Comparison of ENCODE assay signal across 18 mouse cellular contexts in genomic region chr8:125716211-125716610, GRCm38 (mm10). TPM values are rescaled to one million over a fixed set of nuclear protein-coding genes. Genes with fewer than 3 reads are reported as not detected.
A peak's percentile ranks its signal among the peaks of the same experiment; 100 is the strongest.
DNase-seq lines count a peak whose midpoint lies in the region; ATAC-seq lines count a peak whose summit lies in the region.
"Had no signal": no experiment of that assay in that cellular context is flagged by ENCODE, and none has a peak within 500 bp of the region (broad histone marks: within the 10 kb centered on the region; RNA-seq: fewer than 3 reads in every experiment).

No protein-coding gene starts in this region.

- DNase-seq in heart, embryonic 10.5 days (ENCODE audit: low spot score), result no peak
- DNase-seq in heart, postnatal 10 days, result no peak
- peak; percentile 48 for DNase-seq in Muller cell, postnatal 12 days (ENCODE audit: inconsistent ontology term)
- DNase-seq in layer of hippocampus, postnatal 14 days (ENCODE audit: low spot score in 2 of 2), result no peak
- no peak for DNase-seq in thymus, postnatal 0 days (ENCODE audit: low spot score)
- DNase-seq: cerebellum, adult 9-10 months; gastrocnemius, postnatal 10 days; heart, adult 18-20 months; heart, postnatal 4 days; lung, postnatal 4 days had no signal

- peak; percentile 77; the same call in 1 of the 2 replicates for ATAC-seq in hindbrain, embryonic 15.5 days (ENCODE audit: low FRiP score, low read depth)
- ATAC-seq in midbrain, embryonic 15.5 days (replicated peaks), result no peak
- ATAC-seq: forebrain, embryonic 16.5 days; intestine, embryonic 16.5 days had no signal

- no peaks in the 10 kb centered on the region for H3K36me3 ChIP-seq in heart, embryonic 10.5 days
- no peaks in the 10 kb centered on the region for H3K36me3 ChIP-seq in hindbrain, embryonic 15.5 days
- H3K36me3 ChIP-seq in midbrain, embryonic 15.5 days (replicated peaks), result no peaks in the 10 kb centered on the region
- H3K36me3 ChIP-seq: embryonic facial prominence, embryonic 12.5 days; lung, embryonic 15.5 days had no signal

- H3K27ac ChIP-seq in heart, embryonic 10.5 days, result peak overlapping the region; percentile 44; the same call in 1 of the 2 replicates
- 0 out of 2 replicates have a peak overlapping the region, but pooled peaks have one; percentile 9 for H3K27ac ChIP-seq in hindbrain, embryonic 15.5 days (replicated peaks)
- 0 out of 2 replicates have a peak overlapping the region, but pooled peaks have one; percentile 28 for H3K27ac ChIP-seq in midbrain, embryonic 15.5 days
- H3K27ac ChIP-seq: embryonic facial prominence, embryonic 12.5 days; liver, embryonic 14.5 days; lung, embryonic 15.5 days had no signal

- no peaks in the 10 kb centered on the region for H3K9me3 ChIP-seq in heart, embryonic 10.5 days
- H3K9me3 ChIP-seq in hindbrain, embryonic 15.5 days, result no peaks in the 10 kb centered on the region
- H3K9me3 ChIP-seq in midbrain, embryonic 15.5 days, result no peaks in the 10 kb centered on the region
- H3K9me3 ChIP-seq: embryonic facial prominence, embryonic 12.5 days; lung, embryonic 15.5 days had no signal

- H3K4me2 ChIP-seq in hindbrain, embryonic 15.5 days, result no peak overlapping the region
- no peak overlapping the region for H3K4me2 ChIP-seq in midbrain, embryonic 15.5 days
- H3K4me2 ChIP-seq: embryonic facial prominence, embryonic 12.5 days; lung, embryonic 15.5 days had no signal

- no peaks in the 10 kb centered on the region for H3K27me3 ChIP-seq in heart, embryonic 10.5 days (ENCODE audit: insufficient read depth, poor library complexity, severe bottlenecking)
- H3K27me3 ChIP-seq in hindbrain, embryonic 15.5 days, result no peaks in the 10 kb centered on the region
- H3K27me3 ChIP-seq in midbrain, embryonic 15.5 days (replicated peaks), result no peaks in the 10 kb centered on the region
- H3K27me3 ChIP-seq: embryonic facial prominence, embryonic 12.5 days; lung, embryonic 15.5 days had no signal

- intact Hi-C loops in heart, postnatal 10 days (cut with DNase I), result no loop called here

- H3K4me3 ChIP-seq in heart, embryonic 10.5 days, result no peak overlapping the region
- H3K4me3 ChIP-seq in hindbrain, embryonic 15.5 days, result no peak overlapping the region
- H3K4me3 ChIP-seq in midbrain, embryonic 15.5 days, result no peak overlapping the region
- H3K4me3 ChIP-seq: embryonic facial prominence, embryonic 12.5 days; erythroblast, embryonic 14.5 days; lung, embryonic 15.5 days had no signal

- peaks cover 30% of the 10 kb centered on the region for H3K4me1 ChIP-seq in heart, embryonic 10.5 days
- H3K4me1 ChIP-seq in hindbrain, embryonic 15.5 days (replicated peaks), result peaks cover 12% of the 10 kb centered on the region
- peaks cover 10% of the 10 kb centered on the region for H3K4me1 ChIP-seq in midbrain, embryonic 15.5 days
- H3K4me1 ChIP-seq: lung, embryonic 15.5 days had no signal

- 42% methylated on average over 4 of the region's 4 CpGs for WGBS in heart, embryonic 10.5 days
- WGBS in hindbrain, embryonic 15.5 days, result 38% methylated on average over 4 of the region's 4 CpGs
- 27% methylated on average over 4 of the region's 4 CpGs for WGBS in midbrain, embryonic 15.5 days

- H3K9ac ChIP-seq in hindbrain, embryonic 15.5 days, result no peak overlapping the region
- H3K9ac ChIP-seq in midbrain, embryonic 15.5 days, result no peak overlapping the region
- H3K9ac ChIP-seq: embryonic facial prominence, embryonic 12.5 days; liver, embryonic 14.5 days; lung, embryonic 15.5 days had no signal

RNA-seq across cellular contexts. Expression of gene Ntpcr, which starts 13.6 kb away (rescaled TPM):
- 25.7 and 26.1 TPM in 2 replicates for polyA plus RNA-seq in heart, embryonic 10.5 days (2016; fragmentation: Nextera tagmentation; extraction: Ambion mirVana)
- total RNA-seq in heart, postnatal 10 days (2021), result 10 to 100 TPM; 16.6 to 19.5 TPM
- polyA plus RNA-seq in hindbrain, embryonic 15.5 days (2015; fragmentation: Nextera tagmentation; extraction: Ambion mirVana), result 32.6 and 33.7 TPM in 2 replicates
- polyA plus RNA-seq in midbrain, embryonic 15.5 days (2015; fragmentation: Nextera tagmentation; extraction: Ambion mirVana), result 29.8 and 30.8 TPM in 2 replicates
- total RNA-seq in layer of hippocampus, postnatal 14 days (2021), result 10 to 100 TPM; 18.8 to 21.4 TPM
- 32.2 and 38.2 TPM in 2 replicates for polyA plus RNA-seq in thymus, postnatal 0 days (2015; fragmentation: Nextera tagmentation; extraction: Ambion mirVana)

RNA-seq across cellular contexts. Expression of gene Map10, which starts 46.6 kb away (rescaled TPM):
- 6.3 and 7.5 TPM in 2 replicates for polyA plus RNA-seq in heart, embryonic 10.5 days (2016; fragmentation: Nextera tagmentation; extraction: Ambion mirVana)
- total RNA-seq in heart, postnatal 10 days (2021), result 1 to 10 TPM; 5.8 to 6.5 TPM
- 7.5 and 7.7 TPM in 2 replicates for polyA plus RNA-seq in hindbrain, embryonic 15.5 days (2015; fragmentation: Nextera tagmentation; extraction: Ambion mirVana)
- polyA plus RNA-seq in midbrain, embryonic 15.5 days (2015; fragmentation: Nextera tagmentation; extraction: Ambion mirVana), result 8.9 and 9.3 TPM in 2 replicates
- 1 to 10 TPM; 4.2 TPM for total RNA-seq in layer of hippocampus, postnatal 14 days (2021)
- polyA plus RNA-seq in thymus, postnatal 0 days (2015; fragmentation: Nextera tagmentation; extraction: Ambion mirVana), result 2.5 and 3.5 TPM in 2 replicates
- polyA plus RNA-seq: erythroblast, embryonic 14.5 days had no signal
